Mouse (Mus musculus) forebrain, embryonic 15.5 days (tissue): ENCODE measurements around the gene Celsr1. TPM values are rescaled to one million over a fixed set of nuclear protein-coding genes. Genes with fewer than 3 reads are reported as not detected.
A peak's percentile ranks its signal among the peaks of the same experiment; 100 is the strongest.

Experiments
- ATAC-seq: fragments of 200-750 bp; cut with Nextera tagmentation; replicated peaks from 2 replicates; pipeline ENCODE4 v1.8.0; 2017; ENCODE audit warnings: mild to moderate bottlenecking, moderate TSS enrichment, moderate library complexity
- H3K27ac ChIP-seq: fragments of 300-500 bp; sonication (generic); replicated peaks from 2 replicates; pipeline ENCODE4 v1.5.1; 2015; ENCODE audit warnings: mild to moderate bottlenecking, inconsistent platforms
- H3K27me3 ChIP-seq: fragments of 300-500 bp; sonication (generic); 2 replicates; pipeline ENCODE4 v1.6.1; 2015; ENCODE audit warnings: inconsistent platforms
- H3K36me3 ChIP-seq: fragments of 300-500 bp; sonication (generic); 2 replicates; pipeline ENCODE4 v1.6.1; 2015; ENCODE audit warnings: mild to moderate bottlenecking, inconsistent platforms
- H3K4me1 ChIP-seq: fragments of 300-500 bp; sonication (generic); 2 replicates; pipeline ENCODE4 v1.6.1; 2015; ENCODE audit warnings: inconsistent platforms
- H3K4me2 ChIP-seq: fragments of 300-500 bp; sonication (generic); replicated peaks from 2 replicates; pipeline ENCODE4 v1.6.1; 2015; ENCODE audit warnings: mild to moderate bottlenecking, inconsistent platforms
- H3K4me3 ChIP-seq: fragments of 300-500 bp; sonication (generic); 2 replicates; pipeline ENCODE4 v1.5.1; 2015; ENCODE audit warnings: mild to moderate bottlenecking, inconsistent platforms
- H3K9ac ChIP-seq: fragments of 300-500 bp; sonication (generic); replicated peaks from 2 replicates; pipeline ENCODE4 v1.6.1; 2015; ENCODE audit warnings: mild to moderate bottlenecking, inconsistent platforms
- H3K9me3 ChIP-seq: fragments of 300-500 bp; sonication (generic); 2 replicates; pipeline ENCODE4 v1.6.1; 2016; ENCODE audit warnings: inconsistent platforms
- WGBS: fragments of 180-500 bp; shearing (Covaris S2); methylation state at CpG from one replicate; pipeline ENCODE4 v1.1.7; 2015; ENCODE audit warnings: mixed read lengths; 5-methylcytosine and 5-hydroxymethylcytosine counted together
- polyA plus RNA-seq: library from polyadenylated mRNA; unstranded; fragments of >200 nt; fragmentation: Nextera tagmentation; extraction: Ambion mirVana; gene quantifications from 2 replicates; pipeline ENCODE4 v1.2.1, GENCODE M21; 2015

Gene Celsr1
- polyA plus RNA-seq, 1 experiment from 2014 or later: 5.8 TPM

DNA sequence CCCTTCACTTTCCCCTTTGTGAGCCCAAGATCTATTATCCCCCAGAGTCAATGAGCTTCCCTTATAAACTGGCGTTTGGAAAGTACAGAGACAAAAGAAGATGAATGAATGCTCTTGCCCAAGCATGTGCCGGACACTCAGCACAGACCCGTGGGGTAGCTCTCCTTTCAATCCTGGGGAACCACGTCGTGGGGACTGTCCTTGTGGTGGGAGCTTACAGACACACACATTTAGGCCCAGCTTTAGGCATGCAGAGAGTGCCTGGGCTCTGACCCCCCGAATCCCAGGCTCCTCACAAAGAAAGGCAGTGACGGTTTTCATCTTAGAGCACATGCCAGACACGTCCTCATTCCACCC, 113.7 kb downstream of the Celsr1 start:
- 0 out of 2 replicates have a peak, but pooled peaks cover 5% of the 10 kb centered on the region for H3K36me3 ChIP-seq
- no peak for ATAC-seq
- H3K4me2 ChIP-seq: no peak overlapping the region
- 37% methylated on average over 8 of the region's 8 CpGs for WGBS
- no peak overlapping the region for H3K4me3 ChIP-seq
- H3K9ac ChIP-seq: no peak overlapping the region
- no peak overlapping the region; the same call in 1 of the 2 replicates for H3K27ac ChIP-seq
- H3K4me1 ChIP-seq: no peaks in the 10 kb centered on the region
- H3K27me3 ChIP-seq: no peaks in the 10 kb centered on the region
- H3K9me3 ChIP-seq: no peaks in the 10 kb centered on the region

DNA sequence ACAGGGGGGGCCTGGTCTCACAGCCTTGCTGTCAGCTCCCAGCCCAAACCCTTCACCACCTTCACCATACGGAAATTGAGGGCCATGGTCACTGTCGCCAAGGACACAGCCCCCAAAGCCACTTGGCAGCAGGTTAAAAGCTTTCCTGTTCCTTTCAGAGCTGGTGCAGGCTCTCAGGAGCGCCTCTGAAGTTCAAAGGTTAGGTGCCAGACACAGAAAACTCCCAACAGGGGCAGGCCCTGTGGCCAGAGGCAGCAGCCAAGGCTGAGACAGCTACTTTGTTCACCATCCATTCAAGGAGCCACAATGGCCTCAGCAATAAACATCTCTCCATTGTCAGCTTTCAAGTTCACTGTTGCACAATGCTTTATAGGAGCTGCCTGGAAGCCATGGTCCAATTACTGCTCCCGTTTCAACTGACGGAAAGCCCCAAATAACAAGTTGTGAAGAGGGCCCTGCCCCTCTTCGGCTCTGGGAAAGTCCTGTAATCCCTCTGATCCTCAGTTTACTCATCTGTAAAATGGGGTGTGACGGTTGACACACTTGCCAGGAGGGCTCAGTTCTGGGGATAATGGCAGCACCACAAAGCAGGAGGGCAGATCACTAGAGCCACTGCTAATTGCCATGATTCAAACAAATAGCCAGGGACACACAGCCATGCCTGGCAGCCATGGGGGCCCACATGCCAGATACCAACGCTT, 114.2 kb downstream of the Celsr1 start:
- H3K4me3 ChIP-seq: no peak overlapping the region
- no peaks in the 10 kb centered on the region for H3K27me3 ChIP-seq
- no peaks in the 10 kb centered on the region for H3K9me3 ChIP-seq
- H3K36me3 ChIP-seq: no peaks in the 10 kb centered on the region
- WGBS: 31% methylated on average over 8 of the region's 8 CpGs
- no peak overlapping the region; the same call in 1 of the 2 replicates for H3K27ac ChIP-seq
- no peak overlapping the region for H3K9ac ChIP-seq
- H3K4me2 ChIP-seq: no peak overlapping the region
- no peaks in the 10 kb centered on the region for H3K4me1 ChIP-seq
- no peak for ATAC-seq

DNA sequence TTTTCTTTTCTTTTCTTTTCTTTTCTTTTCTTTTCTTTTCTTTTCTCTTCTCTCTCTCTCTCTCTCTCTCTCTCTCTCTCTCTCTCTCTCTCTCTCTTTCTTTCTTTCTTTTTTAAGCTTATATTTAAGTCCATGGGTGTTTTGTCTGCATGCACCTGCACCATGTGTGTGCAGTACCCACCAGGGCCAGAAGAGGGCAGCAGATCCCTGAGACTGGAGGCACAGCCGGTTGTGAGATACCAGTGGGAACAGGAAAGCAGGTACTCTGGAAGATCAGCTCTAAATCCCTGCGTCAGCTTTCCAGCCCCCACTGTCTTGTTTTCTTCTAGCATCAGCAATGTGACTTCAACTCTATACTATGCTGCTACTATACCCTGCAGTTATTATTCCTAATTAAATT, 120.0 kb downstream of the Celsr1 start:
- Histone ChIP-seq H3K4me1 (no peaks in the 10 kb centered on the region), H3K9me3 (no peaks in the 10 kb centered on the region), H3K4me2 (no peak overlapping the region), H3K4me3 (no peak overlapping the region), H3K27ac (no peak overlapping the region), H3K36me3 (no peaks in the 10 kb centered on the region), H3K9ac (no peak overlapping the region), H3K27me3 (no peaks in the 10 kb centered on the region)
- no peak for ATAC-seq
- WGBS: 27% methylated on average over 2 of the region's 2 CpGs

DNA sequence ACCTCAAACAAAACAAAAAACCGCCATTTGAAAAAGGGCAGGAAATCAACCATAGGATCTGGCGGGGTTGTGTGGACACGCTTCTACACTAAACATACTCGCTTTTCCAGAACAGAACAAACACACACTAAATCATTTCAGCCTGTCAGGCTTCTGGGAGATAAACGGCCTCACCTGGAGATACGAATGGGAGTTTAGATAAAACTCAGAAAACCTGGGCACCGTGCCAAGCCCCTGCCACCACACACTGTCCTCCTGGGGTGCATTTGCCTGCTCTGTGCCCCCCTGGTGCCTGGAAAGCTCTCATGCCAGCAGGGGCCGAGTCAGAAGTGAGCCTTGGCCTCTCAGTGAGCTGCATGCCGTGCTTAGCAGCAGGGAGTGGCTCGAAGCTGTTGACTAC, 123.6 kb downstream of the Celsr1 start:
- 56% methylated on average over 10 of the region's 10 CpGs for WGBS
- no peak overlapping the region for H3K27ac ChIP-seq

DNA sequence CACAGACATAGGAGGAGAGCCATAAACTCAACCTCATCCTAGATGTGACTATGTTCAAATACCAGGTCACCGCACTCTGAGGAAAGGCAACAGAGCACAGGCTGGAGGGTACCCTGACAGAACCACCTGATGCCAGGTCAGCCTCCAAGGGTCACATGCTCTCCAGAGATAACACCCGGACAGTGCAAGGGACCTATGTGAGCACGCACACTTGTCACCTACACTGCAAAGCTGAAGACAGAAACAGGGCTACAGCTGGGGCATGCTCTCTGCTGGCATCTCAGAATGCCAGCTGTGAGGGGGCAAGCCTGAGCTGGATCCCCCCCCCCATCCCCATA, 124.1 kb downstream of the Celsr1 start:
- WGBS: 96% methylated on average over 3 of the region's 3 CpGs
- Histone ChIP-seq H3K4me1 (no peaks in the 10 kb centered on the region), H3K4me2 (no peak overlapping the region), H3K9ac (no peak overlapping the region), H3K4me3 (no peak overlapping the region), H3K9me3 (no peaks in the 10 kb centered on the region), H3K27me3 (no peaks in the 10 kb centered on the region), H3K36me3 (no peaks in the 10 kb centered on the region), H3K27ac (no peak overlapping the region)
- ATAC-seq: no peak

More for the DNA sequence above, 123.6 kb downstream of the Celsr1 start:
- Histone ChIP-seq H3K4me3 (no peak overlapping the region), H3K9me3 (no peaks in the 10 kb centered on the region), H3K27me3 (no peaks in the 10 kb centered on the region), H3K4me1 (no peaks in the 10 kb centered on the region), H3K4me2 (no peak overlapping the region), H3K36me3 (no peaks in the 10 kb centered on the region), H3K9ac (no peak overlapping the region)
- no peak for ATAC-seq

DNA sequence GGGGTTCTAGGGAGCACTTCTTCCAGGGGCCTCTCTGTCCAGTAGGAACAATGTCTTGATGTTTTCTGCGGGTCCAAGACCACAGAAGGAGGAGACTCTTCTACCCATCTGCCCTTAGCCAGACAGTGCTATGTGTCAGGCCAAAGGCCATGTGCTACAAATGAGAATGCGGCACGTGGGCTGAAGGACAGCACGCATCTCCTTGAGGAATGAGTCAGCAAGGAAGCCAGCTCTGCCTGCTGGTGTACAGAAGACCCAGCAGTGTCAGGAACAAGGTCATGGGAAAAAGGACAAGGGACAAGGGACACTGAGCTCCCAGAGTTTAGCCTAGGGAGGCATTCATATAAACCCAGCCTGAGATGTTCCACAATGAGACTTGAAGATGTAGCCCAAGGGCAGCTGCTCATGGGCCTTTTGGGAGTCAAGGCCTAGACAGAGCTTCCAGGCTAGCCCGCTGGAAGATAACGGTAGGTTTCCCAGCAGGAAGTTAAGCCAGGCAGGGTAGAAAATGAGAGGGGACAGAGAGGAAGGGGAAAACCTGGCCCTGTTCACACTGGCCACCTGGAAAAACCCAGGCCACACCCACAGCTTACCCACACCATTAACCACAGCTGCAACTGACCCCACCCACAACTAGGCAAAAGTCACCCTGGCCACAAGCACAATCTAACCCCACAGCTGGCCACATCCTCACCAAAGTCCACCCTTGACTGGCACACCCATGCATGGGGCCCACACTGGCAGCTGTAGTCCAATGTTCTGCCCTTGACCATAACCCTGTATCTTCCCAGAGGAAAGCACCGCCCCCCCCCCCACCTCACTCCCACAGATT, 124.7 kb downstream of the Celsr1 start:
- ATAC-seq: no peak
- no peaks in the 10 kb centered on the region for H3K4me1 ChIP-seq
- H3K27ac ChIP-seq: no peak overlapping the region
- no peaks in the 10 kb centered on the region for H3K9me3 ChIP-seq
- H3K27me3 ChIP-seq: no peaks in the 10 kb centered on the region
- WGBS: 95% methylated on average over 7 of the region's 7 CpGs
- no peaks in the 10 kb centered on the region for H3K36me3 ChIP-seq
- no peak overlapping the region for H3K9ac ChIP-seq
- H3K4me3 ChIP-seq: no peak overlapping the region
- no peak overlapping the region for H3K4me2 ChIP-seq

DNA sequence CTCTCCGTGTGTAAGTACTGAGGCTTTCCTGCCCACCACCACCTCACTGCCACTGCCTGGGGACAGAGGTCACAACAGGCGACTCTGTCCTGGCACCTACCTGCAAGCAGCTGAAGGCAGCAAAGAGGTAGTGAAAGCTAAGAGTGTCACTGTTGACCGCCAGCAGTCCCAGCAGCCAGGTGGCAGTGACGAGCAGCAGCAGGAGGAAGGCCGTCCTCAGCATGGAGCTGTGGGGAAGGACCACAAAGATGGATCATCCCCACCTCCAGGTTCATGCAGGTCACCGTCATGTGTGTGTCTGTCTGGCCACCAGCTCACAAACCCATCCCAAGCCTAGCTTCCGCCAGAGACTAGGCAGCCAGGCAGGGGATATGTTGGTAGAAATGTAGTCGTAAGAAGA, 129.8 kb downstream of the Celsr1 start:
- Histone ChIP-seq H3K36me3 (no peaks in the 10 kb centered on the region), H3K9me3 (no peaks in the 10 kb centered on the region), H3K4me2 (no peak overlapping the region), H3K27ac (no peak overlapping the region), H3K4me1 (0 out of 2 replicates have a peak, but pooled peaks cover 4% of the 10 kb centered on the region), H3K4me3 (no peak overlapping the region), H3K9ac (no peak overlapping the region), H3K27me3 (no peaks in the 10 kb centered on the region)
- WGBS: 79% methylated on average over 8 of the region's 8 CpGs
- ATAC-seq: no peak

DNA sequence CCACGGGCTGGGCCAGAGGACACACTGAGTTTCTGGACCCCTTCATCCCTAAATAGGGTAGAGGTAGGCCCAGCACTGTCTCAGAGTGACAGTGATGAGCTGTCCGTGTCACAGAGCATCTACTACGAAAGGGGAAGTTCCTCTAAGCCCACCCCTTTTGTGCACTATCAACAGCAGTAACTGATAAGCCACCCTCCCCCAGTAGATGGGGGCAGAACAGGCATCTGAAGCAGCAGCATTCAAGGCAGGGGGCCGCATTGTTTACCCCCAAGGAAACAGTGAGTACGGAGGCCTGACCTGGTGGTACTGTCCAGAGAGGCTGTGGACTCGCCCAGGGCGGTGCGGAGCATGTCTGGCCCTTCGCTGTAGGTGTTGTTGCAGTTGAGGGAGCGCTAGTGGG, 131.1 kb downstream of the Celsr1 start:
- no peaks in the 10 kb centered on the region for H3K9me3 ChIP-seq
- H3K4me3 ChIP-seq: no peak overlapping the region
- H3K4me1 ChIP-seq: 0 out of 2 replicates have a peak, but pooled peaks cover 4% of the 10 kb centered on the region
- peaks cover 8% of the 10 kb centered on the region for H3K36me3 ChIP-seq
- ATAC-seq: no peak
- no peak overlapping the region for H3K4me2 ChIP-seq
- WGBS: 83% methylated on average over 10 of the region's 10 CpGs
- H3K9ac ChIP-seq: no peak overlapping the region
- H3K27ac ChIP-seq: no peak overlapping the region
- H3K27me3 ChIP-seq: no peaks in the 10 kb centered on the region

DNA sequence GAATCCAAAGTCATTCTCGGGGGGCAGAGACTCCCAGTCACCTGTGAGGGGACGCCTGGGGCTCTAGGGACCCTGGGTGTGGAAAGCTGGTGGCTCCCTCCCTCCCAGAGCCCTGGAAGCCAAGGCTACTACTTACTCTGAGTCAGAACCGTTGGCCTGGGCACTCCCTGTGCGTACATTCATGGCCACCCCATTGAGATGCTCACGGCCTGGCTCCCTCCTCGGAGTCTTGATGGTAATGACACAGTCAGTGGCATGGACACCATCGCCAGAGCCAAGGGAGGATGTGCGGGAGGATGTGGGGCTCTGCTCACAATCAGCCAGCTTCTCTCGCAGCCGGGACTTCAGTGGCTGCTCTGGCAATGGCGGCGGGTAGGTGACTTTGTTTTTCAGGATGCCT, 132.8 kb downstream of the Celsr1 start:
- H3K4me2 ChIP-seq: no peak overlapping the region
- ATAC-seq: no peak
- 78% methylated on average over 12 of the region's 12 CpGs for WGBS
- H3K36me3 ChIP-seq: peaks cover 17% of the 10 kb centered on the region
- no peak overlapping the region for H3K4me3 ChIP-seq
- H3K27me3 ChIP-seq: no peaks in the 10 kb centered on the region
- H3K9ac ChIP-seq: no peak overlapping the region
- H3K9me3 ChIP-seq: no peaks in the 10 kb centered on the region
- peak overlapping the region; percentile 42; the same call in 1 of the 2 replicates for H3K27ac ChIP-seq
- H3K4me1 ChIP-seq: 0 out of 2 replicates have a peak, but pooled peaks cover 4% of the 10 kb centered on the region

DNA sequence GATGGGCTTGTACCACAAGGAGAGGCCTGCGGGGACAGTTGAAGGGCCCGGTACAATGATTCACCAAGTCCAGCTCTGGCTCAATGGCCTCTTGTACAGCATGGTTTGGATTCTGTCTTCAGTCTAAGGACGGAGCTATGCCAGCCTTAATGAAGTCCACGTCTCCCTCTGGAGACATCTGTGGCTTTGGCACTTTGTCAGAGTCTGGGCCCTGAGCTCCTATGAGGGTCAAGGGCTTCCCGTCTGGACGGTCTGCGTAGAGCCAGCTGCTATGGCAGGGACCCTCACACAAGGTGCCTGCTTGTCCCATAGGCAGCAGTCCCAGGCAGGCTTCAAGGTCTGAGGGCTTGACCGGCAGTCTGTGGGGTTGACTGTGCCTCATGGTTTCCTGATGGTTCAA, 133.3 kb downstream of the Celsr1 start:
- 80% methylated on average over 8 of the region's 8 CpGs for WGBS
- H3K4me2 ChIP-seq: no peak overlapping the region
- H3K27me3 ChIP-seq: no peaks in the 10 kb centered on the region
- H3K4me3 ChIP-seq: no peak overlapping the region
- no peak for ATAC-seq
- H3K27ac ChIP-seq: peak overlapping the region; percentile 42
- no peaks in the 10 kb centered on the region for H3K9me3 ChIP-seq
- H3K9ac ChIP-seq: no peak overlapping the region
- H3K36me3 ChIP-seq: peaks cover 17% of the 10 kb centered on the region
- 0 out of 2 replicates have a peak, but pooled peaks cover 4% of the 10 kb centered on the region for H3K4me1 ChIP-seq

DNA sequence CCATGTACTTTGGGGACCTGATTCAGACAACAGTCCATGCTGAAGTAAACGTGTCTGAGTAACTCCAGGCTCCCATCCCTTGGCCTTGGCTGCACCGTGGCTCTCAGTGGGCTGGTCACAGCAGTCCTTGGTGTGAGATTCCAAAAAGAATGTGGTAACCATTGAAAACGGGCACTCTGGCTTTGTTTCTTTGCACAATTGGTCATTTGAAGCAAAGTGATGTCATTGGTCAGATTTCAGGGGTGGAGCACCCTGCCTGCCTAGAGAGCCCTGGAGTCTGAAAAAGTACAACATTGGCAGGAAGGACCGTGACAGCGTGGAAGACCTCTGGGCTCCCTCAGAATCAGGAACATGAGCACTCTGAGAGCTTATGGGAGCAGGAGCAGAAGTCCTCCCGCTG, 134.2 kb downstream of the Celsr1 start:
- H3K9me3 ChIP-seq: no peaks in the 10 kb centered on the region
- no peak overlapping the region for H3K4me2 ChIP-seq
- 0 out of 2 replicates have a peak, but pooled peaks cover 4% of the 10 kb centered on the region for H3K4me1 ChIP-seq
- peaks cover 26% of the 10 kb centered on the region for H3K36me3 ChIP-seq
- 31% methylated on average over 6 of the region's 6 CpGs for WGBS
- H3K4me3 ChIP-seq: no peak overlapping the region
- H3K27me3 ChIP-seq: no peaks in the 10 kb centered on the region
- no peak for ATAC-seq
- peak overlapping the region; percentile 42; the same call in 1 of the 2 replicates for H3K27ac ChIP-seq
- no peak overlapping the region for H3K9ac ChIP-seq

DNA sequence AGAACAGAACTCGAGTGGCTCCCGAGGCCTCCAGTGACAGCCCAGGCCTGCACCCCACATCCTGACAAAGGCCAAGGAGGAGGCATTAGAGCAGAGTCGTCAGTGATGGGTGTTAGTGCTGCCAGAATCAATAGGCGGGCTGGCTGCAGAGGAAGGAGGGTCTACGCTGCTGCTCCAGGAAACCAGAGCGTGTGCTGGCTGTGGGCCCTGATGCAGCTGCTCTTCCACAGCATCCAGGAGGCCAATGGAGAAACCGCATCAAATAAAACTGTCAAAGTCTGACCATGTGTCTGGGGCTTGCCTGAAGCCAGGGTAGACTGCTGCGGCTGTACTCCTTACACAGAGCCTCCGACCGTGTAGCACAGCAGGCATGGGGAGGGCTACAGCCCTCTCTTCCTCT, 136.5 kb downstream of the Celsr1 start:
- peaks cover 18% of the 10 kb centered on the region; the same call in 1 of the 2 replicates for H3K4me1 ChIP-seq
- peaks cover 45% of the 10 kb centered on the region for H3K36me3 ChIP-seq
- no peak for ATAC-seq
- 85% methylated on average over 10 of the region's 10 CpGs for WGBS
- no peaks in the 10 kb centered on the region for H3K27me3 ChIP-seq
- H3K4me2 ChIP-seq: no peak overlapping the region
- no peak overlapping the region for H3K4me3 ChIP-seq
- no peak overlapping the region for H3K9ac ChIP-seq
- H3K27ac ChIP-seq: no peak overlapping the region
- no peaks in the 10 kb centered on the region for H3K9me3 ChIP-seq
